Mouse (Mus musculus) intestine, postnatal 0 days (tissue): ENCODE data around the gene Pibf1. TPM values are rescaled to one million over a fixed set of nuclear protein-coding genes. Genes with fewer than 3 reads are reported as not detected.

ENCODE experiments used
- ATAC-seq: fragments of 200-750 bp; cut with Nextera tagmentation; 2 replicates; pipeline ENCODE4 v1.8.0; 2017; ENCODE audit warnings: mild to moderate bottlenecking, moderate TSS enrichment, moderate library complexity
- H3K27ac ChIP-seq: fragments of 300-500 bp; sonication (generic); 2 replicates; pipeline ENCODE4 v1.5.1; 2014; ENCODE audit warnings: mild to moderate bottlenecking, low read depth, low read length, moderate library complexity
- H3K27me3 ChIP-seq: fragments of 300-500 bp; sonication (generic); replicated peaks from 2 replicates; pipeline ENCODE4 v1.6.1; 2014; ENCODE audit warnings: low read length, mixed read lengths; ENCODE audit not compliant: control insufficient read depth, insufficient read depth
- H3K36me3 ChIP-seq: fragments of 300-500 bp; sonication (generic); 2 replicates; pipeline ENCODE4 v1.6.1; 2014; ENCODE audit warnings: mild to moderate bottlenecking, moderate library complexity; ENCODE audit not compliant: control insufficient read depth, insufficient read depth
- H3K4me1 ChIP-seq: fragments of 300-500 bp; sonication (generic); replicated peaks from 2 replicates; pipeline ENCODE4 v1.6.1; 2014; ENCODE audit warnings: antibody characterized with exemption, low read length, mixed read lengths; ENCODE audit not compliant: control insufficient read depth, insufficient read depth
- H3K4me2 ChIP-seq: fragments of 300-500 bp; sonication (generic); replicated peaks from 2 replicates; pipeline ENCODE4 v1.6.1; 2014; ENCODE audit warnings: low read depth, mild to moderate bottlenecking, moderate library complexity
- H3K4me3 ChIP-seq: fragments of 300-500 bp; sonication (generic); 2 replicates; pipeline ENCODE4 v1.5.1; 2014; ENCODE audit warnings: low read depth, low read length
- H3K9ac ChIP-seq: fragments of 300-500 bp; sonication (generic); 2 replicates; pipeline ENCODE4 v1.6.1; 2014; ENCODE audit warnings: mild to moderate bottlenecking, low read depth, low read length
- H3K9me3 ChIP-seq: fragments of 300-500 bp; sonication (generic); 2 replicates; pipeline ENCODE4 v1.6.1; 2016; ENCODE audit warnings: mixed run types; ENCODE audit not compliant: control insufficient read depth
- CTCF ChIP-seq: sonication (generic); IDR thresholded peaks from 2 replicates; pipeline ENCODE4 v1.5.1; 2016; ENCODE audit warnings: low read depth, mild to moderate bottlenecking, control low read depth, antibody characterized with exemption, moderate library complexity
- WGBS: fragments of 180-500 bp; shearing (Covaris S2); extraction: QIAGEN DNeasy Blood & Tissue Kit; methylation state at CpG from one replicate; pipeline ENCODE4 v1.1.7; 2014; 5-methylcytosine and 5-hydroxymethylcytosine counted together
- polyA plus RNA-seq: library from polyadenylated mRNA; unstranded; fragments of >200 nt; fragmentation: Nextera tagmentation; extraction: Ambion mirVana; gene quantifications from 2 replicates; pipeline ENCODE4 v1.2.1, GENCODE M21; 2015

Gene Pibf1
- polyA plus RNA-seq, 1 experiment from 2014 or later, result 9.7 TPM

- H3K36me3 ChIP-seq, result no peaks in the 10 kb centered on the region
- 39% methylated on average over 12 of the region's 12 CpGs for WGBS
- no peak overlapping the region for H3K4me3 ChIP-seq
- H3K4me2 ChIP-seq, result peak overlapping the region; percentile 60
- no peak overlapping the region for H3K9ac ChIP-seq
- peak overlapping the region; percentile 58 for H3K27ac ChIP-seq
- H3K4me1 ChIP-seq, result 0 out of 2 replicates have a peak, but pooled peaks cover 6% of the 10 kb centered on the region
- no peaks in the 10 kb centered on the region for H3K27me3 ChIP-seq
- no peaks in the 10 kb centered on the region for H3K9me3 ChIP-seq
- no peak for TF ChIP-seq CTCF
- ATAC-seq, result no peak
Measured at GRCm38 (mm10) chr14:99278763-99279486, 179.7 kb downstream of the Pibf1 start.

GRCm38 (mm10) chr14:99280399-99280798, 181.2 kb downstream of the Pibf1 start:
- Histone ChIP-seq H3K4me3 (peak overlapping the region; percentile 14; the same call in 1 of the 2 replicates), H3K4me2 (peak overlapping the region; percentile 60), H3K9me3 (no peaks in the 10 kb centered on the region), H3K36me3 (no peaks in the 10 kb centered on the region), H3K27me3 (no peaks in the 10 kb centered on the region), H3K27ac (peak overlapping the region; percentile 85), H3K9ac (no peak overlapping the region), H3K4me1 (0 out of 2 replicates have a peak, but pooled peaks cover 6% of the 10 kb centered on the region)
- ATAC-seq, result peak; percentile 70
- 39% methylated on average over 5 of the region's 5 CpGs for WGBS
- TF ChIP-seq CTCF, result no peak

- no peak for TF ChIP-seq CTCF
- no peaks in the 10 kb centered on the region for H3K27me3 ChIP-seq
- 0 out of 2 replicates have a peak, but pooled peaks cover 6% of the 10 kb centered on the region for H3K4me1 ChIP-seq
- peak; percentile 96 for ATAC-seq
- 42% methylated on average over 5 of the region's 5 CpGs for WGBS
- H3K9ac ChIP-seq, result no peak overlapping the region
- peak overlapping the region; percentile 85 for H3K27ac ChIP-seq
- H3K9me3 ChIP-seq, result no peaks in the 10 kb centered on the region
- H3K4me3 ChIP-seq, result peak overlapping the region; percentile 14; the same call in 1 of the 2 replicates
- H3K36me3 ChIP-seq, result no peaks in the 10 kb centered on the region
- H3K4me2 ChIP-seq, result peak overlapping the region; percentile 60
Measured at GRCm38 (mm10) chr14:99280825-99281433, 181.7 kb downstream of the Pibf1 start.

- H3K27ac ChIP-seq, result no peak overlapping the region
- H3K9ac ChIP-seq, result no peak overlapping the region
- H3K27me3 ChIP-seq, result no peaks in the 10 kb centered on the region
- no peak for TF ChIP-seq CTCF
- 76% methylated on average over 4 of the region's 4 CpGs for WGBS
- peak; percentile 15; the same call in 1 of the 2 replicates for ATAC-seq
- H3K4me2 ChIP-seq, result no peak overlapping the region
- no peak overlapping the region for H3K4me3 ChIP-seq
- 0 out of 2 replicates have a peak, but pooled peaks cover 6% of the 10 kb centered on the region for H3K4me1 ChIP-seq
- H3K36me3 ChIP-seq, result no peaks in the 10 kb centered on the region
- no peaks in the 10 kb centered on the region for H3K9me3 ChIP-seq
Measured at GRCm38 (mm10) chr14:99285486-99285885, 186.3 kb downstream of the Pibf1 start.

DNA sequence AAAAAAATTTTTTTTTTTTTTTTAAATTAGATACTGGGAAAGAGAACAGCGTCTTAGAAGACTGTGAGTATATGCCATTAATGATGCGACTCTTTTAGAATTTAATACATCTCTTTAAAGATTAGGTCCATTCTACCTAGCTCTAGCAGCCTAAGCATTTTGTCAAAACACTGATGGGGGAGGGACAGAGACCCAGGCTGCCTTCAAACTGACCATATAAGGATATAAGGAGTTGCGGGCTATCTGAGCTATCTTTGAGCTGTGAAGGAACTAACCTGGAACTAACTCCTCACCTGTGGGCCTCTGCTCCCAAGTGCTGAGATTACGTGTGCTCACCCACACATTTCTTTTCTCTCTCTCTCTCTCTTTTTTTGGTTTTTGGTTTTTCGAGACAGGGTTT, 193.0 kb downstream of the Pibf1 start:
- Histone ChIP-seq H3K27ac (no peak overlapping the region), H3K4me2 (no peak overlapping the region), H3K9me3 (no peaks in the 10 kb centered on the region), H3K4me3 (no peak overlapping the region), H3K36me3 (no peaks in the 10 kb centered on the region), H3K4me1 (no peaks in the 10 kb centered on the region), H3K27me3 (no peaks in the 10 kb centered on the region), H3K9ac (no peak overlapping the region)
- 94% methylated on average over 5 of the region's 5 CpGs for WGBS
- ATAC-seq, result no peak
- no peak for TF ChIP-seq CTCF

DNA sequence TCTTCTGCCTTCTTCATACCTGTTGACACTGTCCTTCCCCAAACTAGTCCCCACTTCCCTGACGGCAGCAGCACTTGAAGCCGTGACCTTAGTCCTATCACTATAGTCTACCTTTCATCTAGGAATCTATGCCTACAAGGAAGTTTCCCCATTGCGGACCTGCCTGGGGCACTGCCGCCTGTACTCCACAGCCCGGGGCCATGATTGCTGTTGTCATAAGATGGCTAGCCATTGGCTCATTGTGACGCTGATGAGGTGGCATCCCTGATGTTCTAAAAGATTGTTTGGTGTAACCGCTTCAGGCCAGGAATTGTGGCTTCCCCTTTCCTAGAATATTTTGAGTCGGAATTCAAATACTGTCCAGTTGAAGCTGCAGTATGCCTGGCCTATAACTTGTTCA, 195.2 kb downstream of the Pibf1 start:
- Histone ChIP-seq H3K27ac (no peak overlapping the region), H3K27me3 (no peaks in the 10 kb centered on the region), H3K4me3 (no peak overlapping the region), H3K4me2 (no peak overlapping the region), H3K36me3 (no peaks in the 10 kb centered on the region), H3K4me1 (no peaks in the 10 kb centered on the region), H3K9me3 (no peaks in the 10 kb centered on the region), H3K9ac (no peak overlapping the region)
- 60% methylated on average over 8 of the region's 8 CpGs for WGBS
- no peak for ATAC-seq
- no peak for TF ChIP-seq CTCF
